Mouse (Mus musculus) c-Kit-negative CD71-positive TER-119-positive erythroid progenitor cells, embryonic 14.5 days (primary cell): ENCODE measurements around the gene Cldn5.
A peak's percentile ranks its signal among the peaks of the same experiment; 100 is the strongest.

Source experiments
- DNase-seq: peaks from one replicate; pipeline ENCODE4 v3.0.0-alpha.2; 2013; ENCODE audit warnings: low read depth, low spot score

Gene Cldn5

GRCm38 (mm10) chr16:18785485-18785884, 8.8 kb downstream of the Cldn5 start:
- DNase-seq, result no peak

- DNase-seq, result no peak
Measured at GRCm38 (mm10) chr16:18786652-18787051, 10.0 kb downstream of the Cldn5 start.

GRCm38 (mm10) chr16:18788627-18789406, 12.2 kb downstream of the Cldn5 start:
- DNase-seq, result no peak

GRCm38 (mm10) chr16:18795223-18795899, 18.7 kb downstream of the Cldn5 start:
- DNase-seq, result no peak

GRCm38 (mm10) chr16:18796645-18797044, 20.0 kb downstream of the Cldn5 start:
- DNase-seq, result no peak

GRCm38 (mm10) chr16:18798151-18798550, 21.5 kb downstream of the Cldn5 start:
- DNase-seq, result no peak

- DNase-seq, result no peak
Measured at GRCm38 (mm10) chr16:18798841-18799240, 22.2 kb downstream of the Cldn5 start.

GRCm38 (mm10) chr16:18805746-18806145, 29.1 kb downstream of the Cldn5 start:
- DNase-seq, result no peak

GRCm38 (mm10) chr16:18809001-18809400, 32.4 kb downstream of the Cldn5 start:
- DNase-seq, result no peak

- no peak for DNase-seq
Measured at GRCm38 (mm10) chr16:18811032-18811431, 34.4 kb downstream of the Cldn5 start.

- peak; percentile 89 for DNase-seq
Measured at GRCm38 (mm10) chr16:18811468-18812384, 35.1 kb downstream of the Cldn5 start, which contains the start of the genes Ufd1 and Cdc45. Gene Ufd1, plus strand, starts transcription at chr16:18811779. Gene Cdc45, minus strand, starts transcription at chr16:18811987.

GRCm38 (mm10) chr16:18812385-18812910, 35.8 kb downstream of the Cldn5 start:
- DNase-seq, result no peak

- DNase-seq, result no peak
Measured at GRCm38 (mm10) chr16:18822356-18822755, 45.7 kb downstream of the Cldn5 start.

- no peak for DNase-seq
Measured at GRCm38 (mm10) chr16:18822925-18823324, 46.3 kb downstream of the Cldn5 start.
